Mouse (Mus musculus) MEL (cell line): ENCODE measurements around the gene Fam110a. TPM values are rescaled to one million over a fixed set of nuclear protein-coding genes. Genes with fewer than 3 reads are reported as not detected.

Experiments
- DNase-seq: peaks from one replicate; pipeline ENCODE4 v3.0.0; 2011; ENCODE audit warnings: low read depth, low spot score
- H3K27ac ChIP-seq: 2 replicates; pipeline ENCODE4 v1.5.1; 2012; ENCODE audit warnings: low read depth, mild to moderate bottlenecking, control low read depth, low read length, moderate library complexity; ENCODE audit not compliant: control insufficient read depth
- H3K27me3 ChIP-seq, 2 experiments: fragments of 150-350 bp in 1 of 2; sonication (generic) in 1 of 2; 2 replicates each; pipeline ENCODE4 v1.6.1; 2012; ENCODE audit warnings: low read length in 2 of 2, mild to moderate bottlenecking in 2 of 2, improper control_type of control experiment in 1 of 2, moderate library complexity in 1 of 2; ENCODE audit not compliant: insufficient read depth in 2 of 2, control insufficient read depth in 1 of 2
- H3K36me3 ChIP-seq, 2 experiments: 2 replicates each; pipeline ENCODE4 v1.6.1; 2012 to 2014; ENCODE audit warnings: low read length in 2 of 2, improper control_type of control experiment in 1 of 2, inconsistent platforms in 1 of 2, mild to moderate bottlenecking in 1 of 2; ENCODE audit not compliant: insufficient read depth in 2 of 2, control insufficient read depth in 1 of 2
- H3K4me1 ChIP-seq, 2 experiments: fragments of 150-350 bp in 1 of 2; sonication (generic) in 1 of 2; 2 replicates each; pipeline ENCODE4 v1.6.1; 2012; ENCODE audit warnings: low read length in 2 of 2, improper control_type of control experiment in 1 of 2, mild to moderate bottlenecking in 1 of 2; ENCODE audit not compliant: insufficient read depth in 2 of 2, control insufficient read depth in 1 of 2
- H3K4me3 ChIP-seq, 2 experiments: fragments of 150-350 bp in 1 of 2; sonication (generic) in 1 of 2; 2 replicates each; pipeline ENCODE4 v1.5.1; 2012; ENCODE audit warnings: low read depth in 2 of 2, low read length in 2 of 2, mild to moderate bottlenecking in 2 of 2, moderate library complexity in 2 of 2, control low read depth in 1 of 2, improper control_type of control experiment in 1 of 2; ENCODE audit not compliant: control insufficient read depth in 1 of 2, insufficient read depth in 1 of 2
- H3K79me2 ChIP-seq: 2 replicates; pipeline ENCODE4 v1.6.1; 2012; ENCODE audit warnings: mild to moderate bottlenecking, low read length, moderate library complexity; ENCODE audit not compliant: control insufficient read depth, poor library complexity, insufficient read depth
- H3K9ac ChIP-seq: 2 replicates; pipeline ENCODE4 v1.6.1; 2012; ENCODE audit warnings: low read depth, mild to moderate bottlenecking, control low read depth, low read length, moderate library complexity; ENCODE audit not compliant: control insufficient read depth, poor library complexity, severe bottlenecking
- H3K9me3 ChIP-seq: fragments of 150-350 bp; sonication (generic); replicated peaks from 2 replicates; pipeline ENCODE4 v1.6.1; 2012; ENCODE audit warnings: mild to moderate bottlenecking, low read length, improper control_type of control experiment, moderate library complexity; ENCODE audit not compliant: insufficient read depth
- CTCF ChIP-seq, 3 experiments: IDR thresholded peaks in 2 of 3; conservative IDR thresholded peaks in 1 of 3; 2 replicates each; pipeline ENCODE4 v1.5.1; 2011 to 2012; ENCODE audit warnings: low read length in 3 of 3, low read depth in 2 of 3, mild to moderate bottlenecking in 2 of 3, improper control_type of control experiment in 1 of 3, inconsistent platforms in 1 of 3, mixed read lengths in 1 of 3, moderate library complexity in 1 of 3; ENCODE audit not compliant: control insufficient read depth in 1 of 3, insufficient read depth in 1 of 3, poor library complexity in 1 of 3, severe bottlenecking in 1 of 3
- EP300 ChIP-seq, 2 experiments: IDR thresholded peaks; 2 replicates each; pipeline ENCODE4 v1.6.1; 2011; ENCODE audit warnings: improper control_type of control experiment in 2 of 2, low read length in 2 of 2, low read depth in 1 of 2, mild to moderate bottlenecking in 1 of 2
- KAT2A ChIP-seq: conservative IDR thresholded peaks from 2 replicates; pipeline ENCODE4 v1.6.1; 2012; ENCODE audit warnings: low read depth, low read length, improper control_type of control experiment, inconsistent platforms
- NELFE ChIP-seq: IDR thresholded peaks from 2 replicates; pipeline ENCODE4 v1.6.1; 2011; ENCODE audit warnings: low read depth, low read length, improper control_type of control experiment
- POLR2AphosphoS5 ChIP-seq: IDR thresholded peaks from 2 replicates; pipeline ENCODE4 v1.6.1; 2012; ENCODE audit warnings: low read depth, borderline replicate concordance, mild to moderate bottlenecking, inconsistent platforms, low read length, moderate library complexity, mixed read lengths
- RAD21 ChIP-seq: IDR thresholded peaks from 2 replicates; pipeline ENCODE4 v1.6.1; 2011; ENCODE audit warnings: mild to moderate bottlenecking, low read depth, low read length, improper control_type of control experiment
- SIN3A ChIP-seq: IDR thresholded peaks from 2 replicates; pipeline ENCODE4 v1.6.1; 2012; ENCODE audit warnings: low read length, improper control_type of control experiment, inconsistent platforms
- SMC3 ChIP-seq: IDR thresholded peaks from 2 replicates; pipeline ENCODE4 v1.6.1; 2011; ENCODE audit warnings: low read depth, low read length, improper control_type of control experiment
- TBP ChIP-seq: IDR thresholded peaks from 2 replicates; pipeline ENCODE4 v1.8.0; 2011; ENCODE audit warnings: low read depth, low read length, improper control_type of control experiment
- TCF12 ChIP-seq: IDR thresholded peaks from 2 replicates; pipeline ENCODE4 v1.6.1; 2014; ENCODE audit warnings: low read depth, mild to moderate bottlenecking, inconsistent platforms, low read length, improper control_type of control experiment, moderate library complexity
- ZC3H11A ChIP-seq: IDR thresholded peaks from 2 replicates; pipeline ENCODE4 v1.6.1; 2012; ENCODE audit warnings: low read depth, mild to moderate bottlenecking, inconsistent platforms, low read length, improper control_type of control experiment
- polyA plus RNA-seq, 2 experiments: library from polyadenylated mRNA; stranded (reverse) in 1 of 2; unstranded in 1 of 2; fragments of >175 nt in 1 of 2; fragments of >200 nt in 1 of 2; gene quantifications; 2 replicates each; pipeline versions ENCODE4 v1.2.1 to v1.2.4; 2012; ENCODE audit warnings: low replicate concordance in 2 of 2, low read depth in 1 of 2; ENCODE audit not compliant: insufficient read length in 2 of 2, insufficient read depth in 1 of 2, missing spikeins in 1 of 2
- total RNA-seq: library from RNA; depleted of rRNA; stranded (reverse); fragments of 300-350 nt; gene quantifications from 2 replicates; pipeline ENCODE4 v1.2.3, GENCODE M21; 2012

The Fam110a gene
- total and polyA plus RNA-seq, 3 experiments = 5.7 to 10.8 TPM; not detected in 1

DNA sequence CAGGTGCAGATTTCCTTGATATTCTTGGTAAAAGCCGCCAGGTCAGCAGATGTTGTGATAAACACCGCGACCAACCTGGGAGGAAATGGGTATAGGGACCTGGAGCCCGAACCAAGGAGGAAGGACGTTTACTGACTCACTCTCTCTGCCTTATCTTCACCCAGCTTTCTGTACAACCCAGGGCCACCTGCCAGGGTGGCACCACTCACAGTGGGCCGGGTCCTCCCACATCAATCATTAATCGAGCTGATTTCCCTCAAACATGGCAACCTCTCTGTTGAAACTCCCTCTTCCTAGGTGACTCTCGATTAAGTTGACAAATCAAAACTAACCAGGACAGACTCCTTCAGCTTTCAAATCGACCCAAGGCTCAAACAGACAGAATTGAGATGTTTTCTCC lies 30.2 kb upstream of the Fam110a start:
- Histone ChIP-seq H3K27me3 (no peaks in the 10 kb centered on the region), H3K79me2 (no peaks in the 10 kb centered on the region), H3K4me3 (no peak overlapping the region), H3K36me3 (peaks cover 0 to 5% of the 10 kb centered on the region in 2 experiments; a peak in 2 of 4 replicates), H3K4me1 (peaks cover 0 to 11% of the 10 kb centered on the region in 2 experiments; a peak in 1 of 4 replicates), H3K9ac (no peak overlapping the region), H3K9me3 (no peaks in the 10 kb centered on the region), H3K27ac (no peak overlapping the region)
- DNase-seq = no peak
- TF ChIP-seq NELFE (no peak), TCF12 (0 out of 2 replicates have a peak, but pooled peaks have one; percentile 7), EP300 (IDR thresholded peaks at IDR 0.05; ENCODE audit: low read depth in 1 of 2, low read length in 2 of 2) (peak in 1 of 2 experiments; percentile 52; a peak in 2 of 4 replicates)

DNA sequence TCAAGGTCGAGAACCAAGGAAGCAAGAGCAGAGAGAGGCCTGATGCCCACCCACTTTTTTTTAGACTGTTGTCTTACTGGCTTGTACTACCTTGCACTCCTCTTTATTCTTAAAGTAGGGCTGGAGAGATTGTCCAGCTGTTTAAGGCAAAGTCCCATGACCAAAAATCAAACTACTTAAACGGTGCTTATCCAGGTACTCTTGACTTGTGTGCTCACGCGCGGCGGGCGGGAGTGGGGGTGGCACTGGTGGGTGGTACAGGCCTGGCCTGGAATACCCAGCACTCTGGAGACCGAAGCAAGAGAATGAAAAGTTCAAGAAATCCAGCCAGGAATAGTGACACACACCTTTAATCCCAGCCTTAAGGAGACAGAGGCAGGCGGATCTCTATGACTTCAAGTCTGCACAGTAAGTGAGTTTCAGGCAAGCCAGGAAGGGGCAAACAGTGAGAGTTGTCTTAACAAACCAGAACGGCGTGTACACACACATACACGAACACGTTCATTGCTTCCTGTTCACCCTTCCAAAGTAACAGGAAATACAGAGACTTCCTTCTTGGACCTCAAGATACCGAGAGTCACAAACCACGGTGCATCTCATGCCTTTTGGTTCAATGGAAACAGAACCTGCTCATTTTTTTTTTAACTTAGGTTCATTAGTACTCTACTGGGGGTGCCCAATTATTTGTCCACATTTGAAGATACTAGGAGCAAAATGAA lies 29.2 kb upstream of the Fam110a start:
- Histone ChIP-seq H3K4me3 (no peak overlapping the region), H3K9ac (no peak overlapping the region), H3K79me2 (no peaks in the 10 kb centered on the region), H3K27me3 (no peaks in the 10 kb centered on the region), H3K36me3 (peaks cover 0 to 5% of the 10 kb centered on the region in 2 experiments; a peak in 2 of 4 replicates), H3K27ac (no peak overlapping the region), H3K4me1 (peaks cover 0 to 11% of the 10 kb centered on the region in 2 experiments; a peak in 1 of 4 replicates), H3K9me3 (no peaks in the 10 kb centered on the region)
- TF ChIP-seq EP300 (IDR thresholded peaks at IDR 0.05; ENCODE audit: low read depth in 1 of 2, low read length in 2 of 2) (no peak), RAD21 (no peak)
- DNase-seq = no peak

DNA sequence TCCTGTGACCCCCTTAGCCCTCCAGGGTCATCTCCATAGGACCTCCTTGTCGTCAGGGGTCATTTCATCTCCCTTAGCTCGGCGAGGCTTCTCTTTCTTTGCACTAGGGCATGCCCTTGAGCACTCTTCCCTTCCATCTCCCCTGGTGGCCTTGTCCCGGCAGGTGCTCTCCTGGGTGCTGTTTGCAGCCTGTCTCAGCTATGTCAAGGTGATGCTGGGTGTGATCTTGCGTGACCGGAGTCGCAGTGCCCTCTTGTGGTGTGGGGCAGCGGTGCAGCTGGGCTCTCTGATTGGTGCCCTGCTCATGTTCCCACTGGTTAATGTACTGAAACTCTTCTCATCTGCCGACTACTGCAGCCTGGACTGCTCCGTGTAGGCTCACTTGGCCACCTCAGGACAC lies 27.8 kb upstream of the Fam110a start:
- Histone ChIP-seq H3K27me3 (no peaks in the 10 kb centered on the region), H3K27ac (no peak overlapping the region), H3K4me3 (no peak overlapping the region), H3K9me3 (no peaks in the 10 kb centered on the region), H3K9ac (no peak overlapping the region), H3K36me3 (peaks cover 0 to 12% of the 10 kb centered on the region in 2 experiments; a peak in 2 of 4 replicates), H3K4me1 (peaks cover 10 to 17% of the 10 kb centered on the region in 2 experiments), H3K79me2 (no peaks in the 10 kb centered on the region)
- TF ChIP-seq SMC3 (peak; percentile 52), TBP (no peak), ZC3H11A (peak; percentile 41; the same call in 1 of the 2 replicates), POLR2AphosphoS5 (no peak), RAD21 (peak; percentile 26), KAT2A (no peak), SIN3A (no peak), CTCF (IDR thresholded peaks at IDR 0.05 in 2 of 3, conservative IDR thresholded peaks at IDR 0.05 in 1 of 3; ENCODE audit: control insufficient read depth in 1 of 3, insufficient read depth in 1 of 3, low read depth in 2 of 3, low read length in 3 of 3, poor library complexity in 1 of 3, severe bottlenecking in 1 of 3) (peak; percentile 61 to 76 (median 75))
- DNase-seq = no peak
